Mouse (Mus musculus): ENCODE data around the gene A430033K04Rik.

DNA sequence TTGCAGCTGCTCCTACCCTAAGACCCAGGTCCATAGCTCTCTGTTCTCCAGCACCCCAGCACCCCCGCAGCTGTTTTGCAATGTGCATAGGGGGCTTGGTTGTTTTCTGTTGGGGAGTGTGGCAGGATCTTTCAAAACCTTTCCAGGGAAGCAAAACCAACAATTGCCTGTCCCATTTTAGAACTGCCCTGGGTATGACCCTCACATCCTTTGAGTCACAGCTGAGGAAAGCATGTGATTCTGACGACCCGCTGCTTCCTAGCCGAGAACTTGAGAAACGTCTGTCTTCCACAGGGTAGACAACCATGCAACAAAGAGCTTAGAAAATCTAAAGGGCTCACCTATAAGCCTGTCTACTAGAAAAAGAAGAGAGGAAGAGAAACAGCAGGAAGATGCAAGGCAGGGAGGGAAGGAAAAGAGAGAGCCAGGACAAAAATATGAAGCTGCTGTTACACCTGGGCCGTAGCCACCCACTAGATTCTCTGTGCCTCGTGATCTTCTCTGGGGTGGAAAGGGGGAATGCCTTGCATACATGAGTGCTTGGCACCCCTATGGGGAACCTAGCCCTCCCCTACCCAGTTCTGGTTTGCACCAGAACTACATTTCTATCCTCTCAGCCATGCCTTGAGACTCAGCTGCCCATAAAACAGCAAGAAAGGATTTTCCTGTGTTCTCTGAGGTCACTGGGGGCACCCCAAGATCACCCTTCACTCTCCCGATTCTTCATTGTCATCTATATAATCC lies 60.5 kb downstream of the A430033K04Rik start:
- TF ChIP-seq CTCF (IDR thresholded peaks at IDR 0.05; ENCODE audit: low read depth) (no peak), EP300 (IDR thresholded peaks at IDR 0.05; ENCODE audit: low read depth) (no peak)
